Mouse (Mus musculus) stomach, postnatal 0 days (tissue): Measurements from ENCODE around the gene Kdf1.

ENCODE experiments used
- CTCF ChIP-seq: IDR thresholded peaks from 2 replicates; pipeline ENCODE4 v1.5.1; 2016; ENCODE audit warnings: antibody characterized with exemption, low read depth, mild to moderate bottlenecking, moderate library complexity
- EP300 ChIP-seq: optimal IDR thresholded peaks from 2 replicates; pipeline ENCODE3; 2016; ENCODE audit warnings: antibody characterized with exemption

GRCm38 (mm10) chr4:133501514-133501913 lies 17.2 kb upstream of the Kdf1 start:
- TF ChIP-seq CTCF (no peak), EP300 (no peak)
